Mouse (Mus musculus): ENCODE measurements around the gene Nrxn2. TPM values are rescaled to one million over a fixed set of nuclear protein-coding genes. Genes with fewer than 3 reads are reported as not detected.

The Nrxn2 gene
- polyA plus RNA-seq, 1 experiment from 2014 or later, result 0.66 TPM

DNA sequence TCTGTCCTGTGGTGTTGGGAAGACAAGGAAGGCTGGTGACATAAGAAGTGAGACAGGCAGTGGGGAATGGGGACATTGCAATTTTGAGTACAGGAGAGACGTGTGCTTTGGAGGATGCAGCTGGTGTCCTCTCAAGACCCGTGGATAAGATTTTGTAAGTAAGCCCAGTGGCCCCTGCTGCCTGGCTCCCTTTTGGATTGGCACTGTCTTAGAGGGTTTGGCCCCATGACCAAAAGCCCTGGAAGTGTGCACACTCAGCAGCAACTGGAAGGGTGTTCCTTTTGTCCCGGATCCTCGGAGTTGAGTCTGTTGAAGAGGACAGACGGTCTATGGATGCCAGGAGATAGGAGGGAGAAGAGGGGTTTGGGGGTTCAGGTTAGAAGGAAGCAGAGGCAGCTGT is 127.0 kb downstream of the Nrxn2 start:
- Histone ChIP-seq H3K9me3 (ENCODE audit: control insufficient read depth, low read length) (no peaks in the 10 kb centered on the region), H3K27ac (replicated peaks in 1 of 2; ENCODE audit: control insufficient read depth in 1 of 2, insufficient read depth in 1 of 2, low read depth in 2 of 2, low read length in 2 of 2) (no peak overlapping the region), H3K4me1 (ENCODE audit: control insufficient read depth in 2 of 2, insufficient read depth in 2 of 2, low read length in 2 of 2) (no peaks in the 10 kb centered on the region), H3K4me3 (ENCODE audit: control insufficient read depth in 1 of 2, insufficient read depth in 1 of 2, low read depth in 1 of 2, low read length in 2 of 2) (no peak overlapping the region), H3K36me3 (ENCODE audit: control insufficient read depth, insufficient read depth, low read length) (no peaks in the 10 kb centered on the region), H3K9ac (ENCODE audit: low read length) (no peak overlapping the region), H3K4me2 (ENCODE audit: low read length) (no peak overlapping the region), H3K27me3 (ENCODE audit: control insufficient read depth, insufficient read depth, low read length) (peaks cover 3% of the 10 kb centered on the region; the same call in 1 of the 2 replicates)
- 82% methylated on average over 5 of the region's 5 CpGs for WGBS
- ATAC-seq (ENCODE audit: insufficient number of reproducible peaks, insufficient read depth, low FRiP score, low read depth), result no peak

GRCm38 (mm10) chr19:6546096-6546495 is 127.6 kb downstream of the Nrxn2 start:
- H3K4me3 ChIP-seq (ENCODE audit: control insufficient read depth in 1 of 2, insufficient read depth in 1 of 2, low read depth in 1 of 2, low read length in 2 of 2), result no peak overlapping the region
- no peak overlapping the region for H3K9ac ChIP-seq (ENCODE audit: low read length)
- 70% methylated on average over 1 of the region's 1 CpGs for WGBS
- no peaks in the 10 kb centered on the region for H3K9me3 ChIP-seq (ENCODE audit: control insufficient read depth, low read length)
- no peak for ATAC-seq (ENCODE audit: insufficient number of reproducible peaks, insufficient read depth, low FRiP score, low read depth)
- H3K27ac ChIP-seq (replicated peaks in 1 of 2; ENCODE audit: control insufficient read depth in 1 of 2, insufficient read depth in 1 of 2, low read depth in 2 of 2, low read length in 2 of 2), result no peak overlapping the region
- no peaks in the 10 kb centered on the region for H3K4me1 ChIP-seq (ENCODE audit: control insufficient read depth in 2 of 2, insufficient read depth in 2 of 2, low read length in 2 of 2)
- H3K36me3 ChIP-seq (ENCODE audit: control insufficient read depth, insufficient read depth, low read length), result no peaks in the 10 kb centered on the region
- H3K4me2 ChIP-seq (ENCODE audit: low read length), result no peak overlapping the region
- H3K27me3 ChIP-seq (ENCODE audit: control insufficient read depth, insufficient read depth, low read length), result peaks cover 3% of the 10 kb centered on the region; the same call in 1 of the 2 replicates

DNA sequence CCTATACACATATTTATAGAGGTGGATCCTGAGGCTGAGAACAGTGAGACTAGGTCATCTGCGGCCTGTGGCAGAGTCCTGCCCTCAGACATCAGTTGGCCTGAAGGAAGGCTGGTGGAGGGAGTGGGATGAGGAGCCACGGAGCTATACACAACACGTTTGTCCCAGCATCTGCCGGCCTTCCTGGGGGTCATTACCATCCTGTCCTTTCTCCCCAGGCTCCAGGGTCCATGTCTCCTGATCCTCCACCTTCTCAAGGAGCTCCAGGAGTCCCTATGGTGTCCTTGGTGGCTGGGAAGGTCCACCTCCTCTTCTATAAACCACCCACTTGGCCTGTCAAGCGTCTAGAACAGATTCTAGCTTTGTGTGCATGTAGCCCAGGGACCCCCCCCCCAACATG is 129.3 kb downstream of the Nrxn2 start:
- Histone ChIP-seq H3K36me3 (ENCODE audit: control insufficient read depth, insufficient read depth, low read length) (no peaks in the 10 kb centered on the region), H3K27ac (replicated peaks in 1 of 2; ENCODE audit: control insufficient read depth in 1 of 2, insufficient read depth in 1 of 2, low read depth in 2 of 2, low read length in 2 of 2) (no peak overlapping the region), H3K9me3 (ENCODE audit: control insufficient read depth, low read length) (no peaks in the 10 kb centered on the region), H3K4me3 (ENCODE audit: control insufficient read depth in 1 of 2, insufficient read depth in 1 of 2, low read depth in 1 of 2, low read length in 2 of 2) (no peak overlapping the region), H3K9ac (ENCODE audit: low read length) (no peak overlapping the region), H3K4me1 (ENCODE audit: control insufficient read depth in 2 of 2, insufficient read depth in 2 of 2, low read length in 2 of 2) (no peaks in the 10 kb centered on the region; a peak in 1 of 4 replicates), H3K4me2 (ENCODE audit: low read length) (no peak overlapping the region), H3K27me3 (ENCODE audit: control insufficient read depth, insufficient read depth, low read length) (0 out of 2 replicates have a peak, but pooled peaks cover 3% of the 10 kb centered on the region)
- no peak for ATAC-seq (ENCODE audit: insufficient number of reproducible peaks, insufficient read depth, low FRiP score, low read depth)
- WGBS, result 59% methylated on average over 5 of the region's 5 CpGs

GRCm38 (mm10) chr19:6548431-6549410 is 130.2 kb downstream of the Nrxn2 start:
- Histone ChIP-seq H3K9me3 (ENCODE audit: control insufficient read depth, low read length) (no peaks in the 10 kb centered on the region), H3K4me1 (ENCODE audit: control insufficient read depth in 2 of 2, insufficient read depth in 2 of 2, low read length in 2 of 2) (no peaks in the 10 kb centered on the region; a peak in 1 of 4 replicates), H3K27ac (replicated peaks in 1 of 2; ENCODE audit: control insufficient read depth in 1 of 2, insufficient read depth in 1 of 2, low read depth in 2 of 2, low read length in 2 of 2) (no peak overlapping the region), H3K36me3 (ENCODE audit: control insufficient read depth, insufficient read depth, low read length) (no peaks in the 10 kb centered on the region), H3K4me3 (ENCODE audit: control insufficient read depth in 1 of 2, insufficient read depth in 1 of 2, low read depth in 1 of 2, low read length in 2 of 2) (no peak overlapping the region), H3K4me2 (ENCODE audit: low read length) (no peak overlapping the region), H3K27me3 (ENCODE audit: control insufficient read depth, insufficient read depth, low read length) (0 out of 2 replicates have a peak, but pooled peaks cover 3% of the 10 kb centered on the region), H3K9ac (ENCODE audit: low read length) (no peak overlapping the region)
- ATAC-seq (ENCODE audit: insufficient number of reproducible peaks, insufficient read depth, low FRiP score, low read depth), result no peak
- 62% methylated on average over 16 of the region's 16 CpGs for WGBS

GRCm38 (mm10) chr19:6549566-6549965 is 131.0 kb downstream of the Nrxn2 start:
- no peak for ATAC-seq (ENCODE audit: insufficient number of reproducible peaks, insufficient read depth, low FRiP score, low read depth)
- no peak overlapping the region for H3K4me3 ChIP-seq (ENCODE audit: control insufficient read depth in 1 of 2, insufficient read depth in 1 of 2, low read depth in 1 of 2, low read length in 2 of 2)
- WGBS, result 78% methylated on average over 11 of the region's 11 CpGs
- H3K27me3 ChIP-seq (ENCODE audit: control insufficient read depth, insufficient read depth, low read length), result 0 out of 2 replicates have a peak, but pooled peaks cover 3% of the 10 kb centered on the region
- no peak overlapping the region for H3K4me2 ChIP-seq (ENCODE audit: low read length)
- H3K9me3 ChIP-seq (ENCODE audit: control insufficient read depth, low read length), result no peaks in the 10 kb centered on the region
- H3K36me3 ChIP-seq (ENCODE audit: control insufficient read depth, insufficient read depth, low read length), result no peaks in the 10 kb centered on the region
- H3K9ac ChIP-seq (ENCODE audit: low read length), result no peak overlapping the region
- peaks cover 0 to 2% of the 10 kb centered on the region in 2 experiments; a peak in 1 of 4 replicates for H3K4me1 ChIP-seq (ENCODE audit: control insufficient read depth in 2 of 2, insufficient read depth in 2 of 2, low read length in 2 of 2)
- H3K27ac ChIP-seq (replicated peaks in 1 of 2; ENCODE audit: control insufficient read depth in 1 of 2, insufficient read depth in 1 of 2, low read depth in 2 of 2, low read length in 2 of 2), result no peak overlapping the region

GRCm38 (mm10) chr19:6551215-6551614 is 132.7 kb downstream of the Nrxn2 start:
- Histone ChIP-seq H3K4me2 (ENCODE audit: low read length) (no peak overlapping the region), H3K9me3 (ENCODE audit: control insufficient read depth, low read length) (no peaks in the 10 kb centered on the region), H3K27me3 (ENCODE audit: control insufficient read depth, insufficient read depth, low read length) (0 out of 2 replicates have a peak, but pooled peaks cover 3% of the 10 kb centered on the region), H3K9ac (ENCODE audit: low read length) (no peak overlapping the region), H3K27ac (replicated peaks in 1 of 2; ENCODE audit: control insufficient read depth in 1 of 2, insufficient read depth in 1 of 2, low read depth in 2 of 2, low read length in 2 of 2) (no peak overlapping the region), H3K4me1 (ENCODE audit: control insufficient read depth in 2 of 2, insufficient read depth in 2 of 2, low read length in 2 of 2) (peaks cover 0 to 2% of the 10 kb centered on the region in 2 experiments; a peak in 1 of 4 replicates), H3K4me3 (ENCODE audit: control insufficient read depth in 1 of 2, insufficient read depth in 1 of 2, low read depth in 1 of 2, low read length in 2 of 2) (no peak overlapping the region), H3K36me3 (ENCODE audit: control insufficient read depth, insufficient read depth, low read length) (no peaks in the 10 kb centered on the region)
- WGBS, result 58% methylated on average over 4 of the region's 4 CpGs
- no peak for ATAC-seq (ENCODE audit: insufficient number of reproducible peaks, insufficient read depth, low FRiP score, low read depth)

DNA sequence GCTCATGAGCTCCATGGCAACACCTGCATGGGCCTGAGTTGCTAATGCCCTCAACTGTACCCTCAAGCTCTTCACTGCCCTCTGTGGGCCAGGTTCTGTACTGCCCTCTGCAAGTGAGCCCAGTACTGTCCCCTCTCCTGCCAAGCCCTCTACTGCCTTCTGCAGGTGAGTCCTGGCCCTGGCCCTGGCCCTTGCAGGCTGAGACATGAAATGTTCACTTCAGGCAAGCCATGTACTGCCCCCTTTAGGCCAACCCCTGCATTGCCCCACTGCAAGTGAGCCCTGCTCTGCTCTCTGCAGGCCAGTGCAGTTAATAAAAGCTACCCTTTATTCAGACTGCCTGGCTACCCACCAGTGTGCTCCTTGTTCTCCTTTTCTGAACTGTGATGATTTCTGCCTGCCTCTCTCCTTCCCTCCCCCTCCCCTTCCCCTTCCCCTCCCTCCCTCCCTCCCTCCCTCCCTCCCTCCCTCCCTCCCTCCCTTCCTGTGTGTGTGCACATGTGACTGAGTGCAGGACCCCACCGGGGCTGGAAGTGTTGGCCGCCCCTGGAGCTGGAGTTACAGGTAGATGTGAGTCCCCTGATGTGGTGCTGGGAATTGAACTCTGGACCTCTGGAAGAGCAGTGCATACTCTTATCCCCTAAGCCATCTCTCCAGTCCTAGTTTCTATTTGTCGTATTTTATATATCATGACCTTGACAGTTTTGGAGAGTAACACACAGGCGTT is 133.9 kb downstream of the Nrxn2 start:
- WGBS, result 82% methylated on average over 4 of the region's 4 CpGs
- Histone ChIP-seq H3K9ac (ENCODE audit: low read length) (no peak overlapping the region), H3K4me3 (ENCODE audit: control insufficient read depth in 1 of 2, insufficient read depth in 1 of 2, low read depth in 1 of 2, low read length in 2 of 2) (no peak overlapping the region), H3K27me3 (ENCODE audit: control insufficient read depth, insufficient read depth, low read length) (no peaks in the 10 kb centered on the region), H3K4me2 (ENCODE audit: low read length) (no peak overlapping the region), H3K4me1 (ENCODE audit: control insufficient read depth in 2 of 2, insufficient read depth in 2 of 2, low read length in 2 of 2) (peaks cover 0 to 2% of the 10 kb centered on the region in 2 experiments; a peak in 1 of 4 replicates), H3K9me3 (ENCODE audit: control insufficient read depth, low read length) (no peaks in the 10 kb centered on the region), H3K27ac (replicated peaks in 1 of 2; ENCODE audit: control insufficient read depth in 1 of 2, insufficient read depth in 1 of 2, low read depth in 2 of 2, low read length in 2 of 2) (no peak overlapping the region), H3K36me3 (ENCODE audit: control insufficient read depth, insufficient read depth, low read length) (no peaks in the 10 kb centered on the region)
- ATAC-seq (ENCODE audit: insufficient number of reproducible peaks, insufficient read depth, low FRiP score, low read depth), result no peak
